Mouse (Mus musculus) E14TG2a.4 (cell line): ENCODE data around the gene Otop3.

ENCODE experiments used
- CTCF ChIP-seq: conservative IDR thresholded peaks from 2 replicates; pipeline ENCODE4 v1.5.1; 2014; ENCODE audit warnings: low read length
- NANOG ChIP-seq: IDR thresholded peaks from 2 replicates; pipeline ENCODE4 v1.6.1; 2014; ENCODE audit warnings: borderline replicate concordance, low read length, mixed read lengths
- POU5F1 ChIP-seq: IDR thresholded peaks from 2 replicates; pipeline ENCODE4 v1.6.1; 2014; ENCODE audit warnings: low read length, borderline replicate concordance

- TF ChIP-seq CTCF = no peak
- TF ChIP-seq NANOG = no peak
- TF ChIP-seq POU5F1 = no peak
These were observed 2.8 kb downstream of the Otop3 start for GRCm38 (mm10) chr11:115337350-115337749.
